Mouse (Mus musculus) kidney, postnatal 0 days (tissue): ENCODE measurements around the gene Mier2. TPM values are rescaled to one million over a fixed set of nuclear protein-coding genes. Genes with fewer than 3 reads are reported as not detected.
A peak's percentile ranks its signal among the peaks of the same experiment; 100 is the strongest.

Source experiments
- ATAC-seq: fragments of 200-750 bp; cut with Nextera tagmentation; replicated peaks from 2 replicates; pipeline ENCODE4 v1.8.0; 2017; ENCODE audit warnings: low read depth, moderate number of reproducible peaks, moderate TSS enrichment, moderate library complexity; ENCODE audit not compliant: low FRiP score
- DNase-seq: peaks from one replicate; pipeline ENCODE4 v3.0.0-alpha.2; 2016; ENCODE audit warnings: low spot score
- H3K27ac ChIP-seq: fragments of 300-500 bp; sonication (generic); 2 replicates; pipeline ENCODE4 v1.5.1; 2014; ENCODE audit warnings: mild to moderate bottlenecking
- H3K27me3 ChIP-seq: fragments of 300-500 bp; sonication (generic); 2 replicates; pipeline ENCODE4 v1.6.1; 2014; ENCODE audit warnings: low read length, mixed read lengths; ENCODE audit not compliant: insufficient read depth
- H3K36me3 ChIP-seq: fragments of 300-500 bp; sonication (generic); 2 replicates; pipeline ENCODE4 v1.6.1; 2014; ENCODE audit warnings: low read length, mixed read lengths; ENCODE audit not compliant: insufficient read depth
- H3K4me1 ChIP-seq: fragments of 300-500 bp; sonication (generic); replicated peaks from 2 replicates; pipeline ENCODE4 v1.6.1; 2014; ENCODE audit warnings: antibody characterized with exemption, low read length, mixed read lengths; ENCODE audit not compliant: insufficient read depth
- H3K4me2 ChIP-seq: fragments of 300-500 bp; sonication (generic); 2 replicates; pipeline ENCODE4 v1.6.1; 2014; ENCODE audit warnings: mild to moderate bottlenecking, low read length, moderate library complexity, mixed read lengths
- H3K4me3 ChIP-seq: fragments of 300-500 bp; sonication (generic); replicated peaks from 2 replicates; pipeline ENCODE4 v1.5.1; 2014; ENCODE audit warnings: low read depth, low read length
- H3K9ac ChIP-seq: fragments of 300-500 bp; sonication (generic); 2 replicates; pipeline ENCODE4 v1.6.1; 2014; ENCODE audit warnings: low read depth, low read length
- H3K9me3 ChIP-seq: fragments of 300-500 bp; sonication (generic); replicated peaks from 2 replicates; pipeline ENCODE4 v1.6.1; 2016; ENCODE audit warnings: low read length, inconsistent platforms, mixed read lengths
- CTCF ChIP-seq: IDR thresholded peaks from 2 replicates; pipeline ENCODE4 v1.5.1; 2016; ENCODE audit warnings: antibody characterized with exemption, low read depth, mild to moderate bottlenecking, moderate library complexity
- WGBS: fragments of 180-500 bp; shearing (Covaris S2); extraction: QIAGEN DNeasy Blood & Tissue Kit; methylation state at CpG from one replicate; pipeline ENCODE4 v1.1.7; 2014; 5-methylcytosine and 5-hydroxymethylcytosine counted together
- polyA plus RNA-seq: library from polyadenylated mRNA; unstranded; fragments of >200 nt; fragmentation: Nextera tagmentation; extraction: Ambion mirVana; gene quantifications from 2 replicates; pipeline ENCODE4 v1.2.1, GENCODE M21; 2015

The Mier2 gene
- polyA plus RNA-seq, 1 experiment from 2014 or later, result 27.4 TPM

- peak; percentile 91 for ATAC-seq
Measured at GRCm38 (mm10) chr10:79533126-79533911, 21.7 kb downstream of the Mier2 start, which contains the start of gene Plpp2. Gene Plpp2 (minus strand): TSS chr10:79533796.

GRCm38 (mm10) chr10:79532678-79533077 lies 22.3 kb downstream of the Mier2 start:
- peaks cover 9% of the 10 kb centered on the region for H3K4me1 ChIP-seq
- H3K4me3 ChIP-seq, result peak overlapping the region; percentile 57
- peak; percentile 25; the same call in 1 of the 2 replicates for ATAC-seq
- TF ChIP-seq CTCF, result no peak
- H3K9me3 ChIP-seq, result no peaks in the 10 kb centered on the region
- H3K4me2 ChIP-seq, result peak overlapping the region; percentile 74
- no peaks in the 10 kb centered on the region for H3K27me3 ChIP-seq
- DNase-seq, result peak; percentile 11
- H3K9ac ChIP-seq, result peak overlapping the region; percentile 64
- 0 out of 2 replicates have a peak, but pooled peaks cover under 1% of the 10 kb centered on the region for H3K36me3 ChIP-seq
- WGBS, result 25% methylated on average over 3 of the region's 3 CpGs
- peak overlapping the region; percentile 82 for H3K27ac ChIP-seq

More at GRCm38 (mm10) chr10:79533126-79533911, 21.7 kb downstream of the Mier2 start, which contains the start of gene Plpp2:
- Histone ChIP-seq H3K4me3 (peak within 1 kb of the TSS; percentile 57), H3K4me2 (peak within 1 kb of the TSS; percentile 74), H3K4me1 (peaks cover 9% of the 10 kb centered on the region), H3K27ac (peak within 1 kb of the TSS; percentile 82), H3K36me3 (0 out of 2 replicates have a peak, but pooled peaks cover 3% of the 10 kb centered on the region), H3K9me3 (no peaks in the 10 kb centered on the region), H3K27me3 (no peaks in the 10 kb centered on the region), H3K9ac (peak within 1 kb of the TSS; percentile 64)
- peak; percentile 67 for TF ChIP-seq CTCF
- WGBS, result under 1% methylated on average over 52 of the region's 52 CpGs
- peak; percentile 78 for DNase-seq

- H3K4me1 ChIP-seq, result peaks cover 9% of the 10 kb centered on the region
- ATAC-seq, result no peak
- H3K4me2 ChIP-seq, result no peak overlapping the region
- H3K27me3 ChIP-seq, result no peaks in the 10 kb centered on the region
- H3K36me3 ChIP-seq, result peaks cover 7% of the 10 kb centered on the region; the same call in 1 of the 2 replicates
- no peaks in the 10 kb centered on the region for H3K9me3 ChIP-seq
- DNase-seq, result no peak
- WGBS, result 82% methylated on average over 3 of the region's 3 CpGs
- no peak for TF ChIP-seq CTCF
- no peak overlapping the region for H3K4me3 ChIP-seq
- no peak overlapping the region for H3K9ac ChIP-seq
- H3K27ac ChIP-seq, result no peak overlapping the region
Measured at GRCm38 (mm10) chr10:79531593-79531992, 23.4 kb downstream of the Mier2 start.

GRCm38 (mm10) chr10:79530721-79531120 lies 24.3 kb downstream of the Mier2 start:
- peaks cover 9% of the 10 kb centered on the region for H3K4me1 ChIP-seq
- H3K9me3 ChIP-seq, result no peaks in the 10 kb centered on the region
- H3K27me3 ChIP-seq, result no peaks in the 10 kb centered on the region
- H3K27ac ChIP-seq, result no peak overlapping the region
- no peak overlapping the region for H3K4me2 ChIP-seq
- no peak overlapping the region for H3K4me3 ChIP-seq
- 96% methylated on average over 13 of the region's 13 CpGs for WGBS
- H3K36me3 ChIP-seq, result peaks cover 7% of the 10 kb centered on the region; the same call in 1 of the 2 replicates
- DNase-seq (no peak), ATAC-seq (no peak)
- no peak for TF ChIP-seq CTCF
- no peak overlapping the region for H3K9ac ChIP-seq

- no peak for TF ChIP-seq CTCF
- 73% methylated on average over 8 of the region's 8 CpGs for WGBS
- Histone ChIP-seq H3K27me3 (no peaks in the 10 kb centered on the region), H3K4me3 (no peak overlapping the region), H3K4me1 (peaks cover 9% of the 10 kb centered on the region), H3K36me3 (peaks cover 11% of the 10 kb centered on the region; the same call in 1 of the 2 replicates), H3K4me2 (no peak overlapping the region), H3K27ac (no peak overlapping the region), H3K9ac (no peak overlapping the region), H3K9me3 (no peaks in the 10 kb centered on the region)
- no peak for ATAC-seq
- DNase-seq, result no peak
Measured at GRCm38 (mm10) chr10:79530241-79530640, 24.8 kb downstream of the Mier2 start.

GRCm38 (mm10) chr10:79528081-79528480 lies 26.9 kb downstream of the Mier2 start:
- no peak for ATAC-seq

More at GRCm38 (mm10) chr10:79528081-79528480, 26.9 kb downstream of the Mier2 start:
- Histone ChIP-seq H3K27me3 (no peaks in the 10 kb centered on the region), H3K36me3 (peaks cover 11% of the 10 kb centered on the region; the same call in 1 of the 2 replicates), H3K9ac (no peak overlapping the region), H3K9me3 (no peaks in the 10 kb centered on the region), H3K4me2 (no peak overlapping the region), H3K4me1 (peaks cover 8% of the 10 kb centered on the region), H3K4me3 (no peak overlapping the region), H3K27ac (no peak overlapping the region)
- peak; percentile 34; the same call in 1 of the 2 replicates for TF ChIP-seq CTCF
- no peak for DNase-seq
- WGBS, result 82% methylated on average over 3 of the region's 3 CpGs
